In genomic region chr1:86359798-86360179, GRCm38 (mm10) we compare ENCODE assay signal across 8 mouse cellular contexts. TPM values are rescaled to one million over a fixed set of nuclear protein-coding genes. Genes with fewer than 3 reads are reported as not detected.
A peak's percentile ranks its signal among the peaks of the same experiment; 100 is the strongest.
DNase-seq lines count a peak whose midpoint lies in the region; ATAC-seq lines count a peak whose summit lies in the region.

No protein-coding gene starts in this region.

- intact Hi-C loops in heart, postnatal 10 days (cut with DNase I): loop anchor here (5.0 to 10.0 kb wide), 2 partner anchors 173 to 275 kb away; no protein-coding TSS in a partner anchor

- DNase-seq in heart, postnatal 10 days: no peak
- DNase-seq in MN1 (ENCODE audit: low spot score): peak; percentile 61
- no peak for DNase-seq in hindbrain, embryonic 10.5 days (ENCODE audit: low spot score)
- no peak for DNase-seq in retina, embryonic 14.5 days (ENCODE audit: low spot score)
- DNase-seq in adrenal gland, adult 18-20 months (ENCODE audit: low spot score in 2 of 2): no peak
- DNase-seq in cerebellum, postnatal 4 days (ENCODE audit: low spot score in 2 of 2): no peak

- peak overlapping the region; percentile 90 for H3K9ac ChIP-seq in heart, embryonic 16.5 days (ENCODE audit: low read length)

- H3K9me3 ChIP-seq in heart, embryonic 16.5 days (replicated peaks; ENCODE audit: control insufficient read depth, low read length): no peaks in the 10 kb centered on the region
- H3K9me3 ChIP-seq in hindbrain, embryonic 10.5 days: no peaks in the 10 kb centered on the region

- H3K4me1 ChIP-seq in heart, embryonic 16.5 days (ENCODE audit: control insufficient read depth, insufficient read depth, low read length): peaks cover 14% of the 10 kb centered on the region
- peaks cover 25% of the 10 kb centered on the region for H3K4me1 ChIP-seq in hindbrain, embryonic 10.5 days (replicated peaks)

- H3K27ac ChIP-seq in heart, embryonic 16.5 days (ENCODE audit: low read length): peak overlapping the region; percentile 69
- H3K27ac ChIP-seq in hindbrain, embryonic 10.5 days: peak overlapping the region; percentile 96
- peak overlapping the region; percentile 47 for H3K27ac ChIP-seq in macrophage

- peak overlapping the region; percentile 87 for H3K4me2 ChIP-seq in heart, embryonic 16.5 days (ENCODE audit: low read depth, low read length)

- no peaks in the 10 kb centered on the region for H3K27me3 ChIP-seq in heart, embryonic 16.5 days (ENCODE audit: control insufficient read depth, insufficient read depth, low read length)
- H3K27me3 ChIP-seq in hindbrain, embryonic 10.5 days (ENCODE audit: insufficient read depth, poor library complexity, severe bottlenecking): no peaks in the 10 kb centered on the region

- peaks cover 24% of the 10 kb centered on the region for H3K36me3 ChIP-seq in heart, embryonic 16.5 days (ENCODE audit: control insufficient read depth, insufficient read depth)
- peaks cover 32% of the 10 kb centered on the region for H3K36me3 ChIP-seq in hindbrain, embryonic 10.5 days
- peaks cover 25% of the 10 kb centered on the region for H3K36me3 ChIP-seq in macrophage (ENCODE audit: inconsistent target)

- 0 out of 2 replicates have a peak, but pooled peaks have one; percentile 0 for ATAC-seq in heart, embryonic 16.5 days (replicated peaks; ENCODE audit: extremely low read depth, insufficient read depth, low FRiP score)

- peak overlapping the region; percentile 70 for H3K4me3 ChIP-seq in heart, embryonic 16.5 days (ENCODE audit: low read length)
- H3K4me3 ChIP-seq in hindbrain, embryonic 10.5 days: peak overlapping the region; percentile 93
- H3K4me3 ChIP-seq in macrophage (ENCODE audit: inconsistent target): peak overlapping the region; percentile 85

- peaks cover 59% of the 10 kb centered on the region for H3K79me2 ChIP-seq in macrophage (ENCODE audit: inconsistent target)

- WGBS in heart, embryonic 16.5 days: under 1% methylated on average over 26 of the region's 26 CpGs
- WGBS in hindbrain, embryonic 10.5 days: 0% methylated on average over 26 of the region's 26 CpGs
- WGBS in macrophage (ENCODE audit: missing documents): 0% methylated on average over 26 of the region's 26 CpGs

RNA-seq across cellular contexts. Expression of gene Ncl, which starts 0.6 kb away (rescaled TPM):
- 230 and 276 TPM in 2 replicates for polyA plus RNA-seq in heart, embryonic 16.5 days (2015; fragmentation: Nextera tagmentation; extraction: Ambion mirVana)
- 100 to 1,000 TPM; 168 to 169 TPM for total RNA-seq in heart, postnatal 10 days (2021)
- polyA plus RNA-seq in hindbrain, embryonic 10.5 days (2016; fragmentation: Nextera tagmentation; extraction: Ambion mirVana): 270 and 478 TPM in 2 replicates
- total RNA-seq in macrophage (2018; cell fraction: chromatin; rRNA removed): 100 to 1,000 TPM in 23 of 26 experiments, 10 to 100 TPM in 3; 83.5 to 169 (median 135) TPM
- total RNA-seq in macrophage (2018; cell fraction: cytosol; rRNA removed): 100 to 1,000 TPM; 109 to 212 (median 155) TPM
- 100 to 1,000 TPM in 25 of 26 experiments, 10 to 100 TPM in 1; 76.3 to 324 (median 136) TPM for total RNA-seq in macrophage (2018; cell fraction: nucleus; rRNA removed)
- 124 to 407 TPM (median 295 TPM) in 3 replicates for polyA plus RNA-seq in macrophage (2018)
- total RNA-seq in adrenal gland, adult 18-20 months (2021): 100 to 1,000 TPM; 158 to 212 TPM

RNA-seq across cellular contexts. Expression of gene B3gnt7, which starts 57.2 kb away (rescaled TPM):
- 1.6 and 2.1 TPM in 2 replicates for polyA plus RNA-seq in heart, embryonic 16.5 days (2015; fragmentation: Nextera tagmentation; extraction: Ambion mirVana)
- under 1 TPM; 0.50 to 0.67 TPM for total RNA-seq in heart, postnatal 10 days (2021)
- 3.4 and 4.0 TPM in 2 replicates for polyA plus RNA-seq in hindbrain, embryonic 10.5 days (2016; fragmentation: Nextera tagmentation; extraction: Ambion mirVana)
- 1 to 10 TPM in 7 of 26 experiments, under 1 TPM in 8, not detected in 11; 0.37 to 5.4 (median 0.98) TPM for total RNA-seq in macrophage (2018; cell fraction: chromatin; rRNA removed)
- 1 to 10 TPM in 13 of 26 experiments, under 1 TPM in 13; 0.11 to 4.3 (median 1.00) TPM for total RNA-seq in macrophage (2018; cell fraction: cytosol; rRNA removed)
- 1 to 10 TPM in 12 of 26 experiments, under 1 TPM in 10, not detected in 4; 0.17 to 9.7 (median 1.3) TPM for total RNA-seq in macrophage (2018; cell fraction: nucleus; rRNA removed)
- polyA plus RNA-seq in macrophage (2018): 1.0 to 6.1 TPM (median 2.4 TPM) in 3 replicates
- total RNA-seq in adrenal gland, adult 18-20 months (2021): under 1 TPM in 1 of 2 experiments, not detected in 1; 0.54 TPM
